Mouse (Mus musculus): ENCODE results near the gene Spata31d1b. TPM values are rescaled to one million over a fixed set of nuclear protein-coding genes. Genes with fewer than 3 reads are reported as not detected.

The Spata31d1b gene
- total and polyA plus RNA-seq, 2 experiments from 2014 or later = 0.27 TPM; not detected in 1

DNA sequence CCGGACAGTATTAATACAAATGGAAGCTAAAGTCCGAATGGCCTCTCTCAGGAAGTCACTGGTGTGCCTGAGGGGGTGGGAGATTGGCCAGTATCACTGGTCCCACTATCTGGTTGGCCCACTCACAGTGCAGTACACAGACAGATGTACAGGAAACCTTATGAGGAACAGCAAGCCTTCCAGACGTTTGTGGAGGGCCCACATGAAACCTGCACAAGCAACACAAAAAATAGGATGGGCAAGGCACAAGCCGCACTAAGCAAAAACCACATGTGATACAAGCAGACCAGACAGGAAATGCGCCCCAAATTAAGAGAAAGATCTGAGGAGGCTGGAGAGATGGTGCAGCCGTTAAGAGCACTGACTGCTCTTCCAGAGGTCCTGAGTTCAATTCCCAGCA, 39.8 kb upstream of the Spata31d1b start:
- no peaks in the 10 kb centered on the region for H3K4me1 ChIP-seq (ENCODE audit: insufficient read depth, low read length)
- ATAC-seq (ENCODE audit: low FRiP score) (no peak), DNase-seq (ENCODE audit: low spot score) (no peak)
- 69% methylated on average over 6 of the region's 6 CpGs for WGBS
- no peak overlapping the region for H3K4me3 ChIP-seq (ENCODE audit: low read depth, low read length)
- no peaks in the 10 kb centered on the region for H3K9me3 ChIP-seq (ENCODE audit: low read length)
- no peak overlapping the region for H3K27ac ChIP-seq (ENCODE audit: low read depth, low read length)
- H3K36me3 ChIP-seq (ENCODE audit: insufficient read depth, low read length) = no peaks in the 10 kb centered on the region
- H3K27me3 ChIP-seq (ENCODE audit: insufficient read depth, low read length) = no peaks in the 10 kb centered on the region
- TF ChIP-seq CTCF (IDR thresholded peaks at IDR 0.05) = no peak
- no peak overlapping the region for H3K4me2 ChIP-seq (ENCODE audit: low read depth, low read length, poor library complexity, severe bottlenecking)
- no peak overlapping the region for H3K9ac ChIP-seq (replicated peaks; ENCODE audit: low read length, poor library complexity, severe bottlenecking)

DNA sequence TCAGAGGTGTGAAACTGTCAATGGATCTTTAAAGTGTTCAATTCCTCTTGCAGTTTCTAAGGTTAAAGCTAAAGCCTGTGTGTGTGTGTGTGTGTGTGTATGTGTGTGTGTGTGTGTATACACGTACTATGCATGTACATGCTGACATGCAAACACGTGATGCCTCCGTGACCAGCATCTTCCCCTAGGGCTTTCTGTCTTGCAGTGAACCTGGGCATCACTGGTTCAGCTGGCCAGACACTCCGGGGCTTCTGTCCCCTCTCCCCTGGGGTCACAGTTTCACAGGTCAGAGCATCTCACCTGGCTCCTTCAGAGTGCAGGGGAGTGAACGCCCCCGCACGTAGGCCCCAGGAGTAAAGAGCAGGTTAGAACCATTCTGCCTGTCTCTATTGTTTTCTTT, 38.5 kb upstream of the Spata31d1b start:
- Histone ChIP-seq H3K27ac (ENCODE audit: low read depth, low read length) (no peak overlapping the region), H3K27me3 (ENCODE audit: insufficient read depth, low read length) (no peaks in the 10 kb centered on the region), H3K9ac (replicated peaks; ENCODE audit: low read length, poor library complexity, severe bottlenecking) (no peak overlapping the region), H3K9me3 (ENCODE audit: low read length) (no peaks in the 10 kb centered on the region), H3K4me3 (ENCODE audit: low read depth, low read length) (no peak overlapping the region), H3K4me1 (ENCODE audit: insufficient read depth, low read length) (no peaks in the 10 kb centered on the region), H3K4me2 (ENCODE audit: low read depth, low read length, poor library complexity, severe bottlenecking) (peak overlapping the region; percentile 28; the same call in 1 of the 2 replicates), H3K36me3 (ENCODE audit: insufficient read depth, low read length) (no peaks in the 10 kb centered on the region)
- WGBS = 27% methylated on average over 7 of the region's 7 CpGs
- no peak for ATAC-seq (ENCODE audit: low FRiP score)
- no peak for TF ChIP-seq CTCF (IDR thresholded peaks at IDR 0.05)
- no peak for DNase-seq (ENCODE audit: low spot score)

DNA sequence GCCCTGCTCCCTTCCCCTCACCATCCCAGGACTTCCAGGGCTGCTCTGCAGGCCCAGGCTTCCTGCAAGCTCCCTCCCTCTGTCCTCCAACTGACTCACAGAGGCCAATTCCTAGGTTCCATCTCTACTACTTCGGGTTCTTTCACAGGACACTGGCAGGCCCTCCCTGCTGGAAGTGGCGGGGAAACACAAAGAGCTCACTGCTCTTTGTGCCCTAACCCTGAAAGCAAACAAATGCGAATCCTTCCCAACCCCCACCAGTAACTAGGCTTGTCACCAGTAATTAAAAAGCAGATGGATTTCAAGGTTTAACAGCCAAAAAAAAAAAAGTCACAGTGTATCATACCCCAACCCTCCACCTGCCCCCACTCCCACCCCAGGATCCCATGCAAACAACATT, 37.9 kb upstream of the Spata31d1b start:
- no peak overlapping the region; the same call in 1 of the 2 replicates for H3K4me3 ChIP-seq (ENCODE audit: low read depth, low read length)
- H3K4me2 ChIP-seq (ENCODE audit: low read depth, low read length, poor library complexity, severe bottlenecking) = peak overlapping the region; percentile 73
- 13% methylated on average over 3 of the region's 3 CpGs for WGBS
- no peak overlapping the region for H3K27ac ChIP-seq (ENCODE audit: low read depth, low read length)
- no peak for TF ChIP-seq CTCF (IDR thresholded peaks at IDR 0.05)
- no peaks in the 10 kb centered on the region for H3K4me1 ChIP-seq (ENCODE audit: insufficient read depth, low read length)
- no peak for DNase-seq (ENCODE audit: low spot score)
- H3K9me3 ChIP-seq (ENCODE audit: low read length) = no peaks in the 10 kb centered on the region
- H3K9ac ChIP-seq (replicated peaks; ENCODE audit: low read length, poor library complexity, severe bottlenecking) = no peak overlapping the region
- H3K27me3 ChIP-seq (ENCODE audit: insufficient read depth, low read length) = no peaks in the 10 kb centered on the region
- ATAC-seq (ENCODE audit: low FRiP score) = no peak
- H3K36me3 ChIP-seq (ENCODE audit: insufficient read depth, low read length) = no peaks in the 10 kb centered on the region

DNA sequence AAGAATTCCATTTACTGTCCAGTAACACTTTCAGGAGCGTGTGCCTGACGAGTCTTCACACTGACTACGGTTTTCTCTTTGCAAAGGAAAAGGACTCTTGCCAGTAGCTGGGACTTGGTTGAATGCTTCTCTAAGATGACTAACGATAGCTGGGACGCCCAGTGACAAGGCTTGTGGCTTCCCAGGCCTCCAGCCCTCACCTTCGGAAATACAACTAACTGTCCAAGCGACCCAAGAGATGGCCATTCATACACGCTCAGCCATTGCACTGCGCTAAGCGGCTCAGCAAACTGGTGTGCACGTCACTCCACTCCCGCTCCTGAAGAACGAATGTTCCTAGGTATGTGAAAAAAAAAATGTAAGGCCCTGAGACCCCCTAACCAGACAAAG, 37.3 kb upstream of the Spata31d1b start:
- Histone ChIP-seq H3K9me3 (ENCODE audit: low read length) (no peaks in the 10 kb centered on the region), H3K36me3 (ENCODE audit: insufficient read depth, low read length) (no peaks in the 10 kb centered on the region), H3K27me3 (ENCODE audit: insufficient read depth, low read length) (no peaks in the 10 kb centered on the region), H3K9ac (replicated peaks; ENCODE audit: low read length, poor library complexity, severe bottlenecking) (peak overlapping the region; percentile 71), H3K4me2 (ENCODE audit: low read depth, low read length, poor library complexity, severe bottlenecking) (peak overlapping the region; percentile 73), H3K27ac (ENCODE audit: low read depth, low read length) (0 out of 2 replicates have a peak overlapping the region, but pooled peaks have one; percentile 62), H3K4me3 (ENCODE audit: low read depth, low read length) (peak overlapping the region; percentile 82), H3K4me1 (ENCODE audit: insufficient read depth, low read length) (no peaks in the 10 kb centered on the region)
- WGBS = under 1% methylated on average over 13 of the region's 13 CpGs
- ATAC-seq (ENCODE audit: low FRiP score) = no peak
- TF ChIP-seq CTCF (IDR thresholded peaks at IDR 0.05) = no peak
- no peak for DNase-seq (ENCODE audit: low spot score)

DNA sequence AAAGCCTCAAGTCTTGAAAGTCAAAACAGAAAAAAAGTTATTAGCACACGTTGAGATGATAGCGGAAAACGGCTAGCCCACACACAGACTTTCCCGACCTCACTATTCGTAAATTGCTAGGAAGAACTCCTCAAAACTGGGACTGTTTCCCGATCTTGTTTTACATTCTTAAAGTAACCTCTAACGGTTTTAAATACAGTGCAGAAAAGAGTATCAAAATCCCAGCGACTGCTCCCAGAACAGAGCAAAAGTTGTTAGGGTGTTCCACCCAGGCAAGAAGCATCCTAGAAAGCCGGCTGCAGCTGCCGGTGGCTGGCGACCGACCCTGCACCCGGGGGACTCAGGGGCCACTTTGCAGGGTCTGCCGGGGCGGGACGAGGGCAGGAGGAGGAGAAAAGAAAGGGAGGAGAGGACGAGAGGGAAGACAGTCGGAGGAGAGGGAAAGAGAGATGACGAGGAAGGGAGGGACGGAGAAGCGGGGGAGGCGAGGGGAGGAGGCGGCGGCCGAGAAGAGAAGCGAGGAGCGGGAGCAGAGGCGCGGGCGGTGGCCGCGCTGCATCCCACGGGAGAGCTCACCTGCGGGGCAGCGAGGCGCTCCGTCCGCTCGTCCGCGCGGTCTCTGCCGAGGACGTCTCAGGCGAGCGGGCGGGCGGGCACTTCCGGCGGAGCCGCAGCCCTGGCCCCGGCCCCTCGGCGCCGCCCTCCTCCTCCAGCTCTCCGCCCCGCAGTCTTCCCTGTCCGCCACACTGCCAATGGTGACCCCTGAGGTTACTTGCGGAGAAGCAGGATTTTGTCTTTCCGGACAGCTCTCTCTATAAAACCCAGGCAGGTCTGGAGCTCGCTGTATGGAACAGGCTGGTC, 36.7 kb upstream of the Spata31d1b start, which contains the start of gene Golm1:
Gene Golm1, minus strand, starts transcription at position 661 of the 861 bp plus-strand sequence.
- H3K9ac ChIP-seq (replicated peaks; ENCODE audit: low read length, poor library complexity, severe bottlenecking) = peak within 1 kb of the TSS; percentile 71
- peak within 1 kb of the TSS; percentile 62 for H3K27ac ChIP-seq (ENCODE audit: low read depth, low read length)
- no peaks in the 10 kb centered on the region for H3K4me1 ChIP-seq (ENCODE audit: insufficient read depth, low read length)
- DNase-seq (ENCODE audit: low spot score) (peak; percentile 49), ATAC-seq (ENCODE audit: low FRiP score) (peak; percentile 72)
- H3K36me3 ChIP-seq (ENCODE audit: insufficient read depth, low read length) = no peaks in the 10 kb centered on the region
- H3K9me3 ChIP-seq (ENCODE audit: low read length) = no peaks in the 10 kb centered on the region
- H3K4me2 ChIP-seq (ENCODE audit: low read depth, low read length, poor library complexity, severe bottlenecking) = peak within 1 kb of the TSS; percentile 73
- H3K4me3 ChIP-seq (ENCODE audit: low read depth, low read length) = peak within 1 kb of the TSS; percentile 82
- H3K27me3 ChIP-seq (ENCODE audit: insufficient read depth, low read length) = no peaks in the 10 kb centered on the region
- TF ChIP-seq CTCF (IDR thresholded peaks at IDR 0.05) = no peak
- WGBS = under 1% methylated on average over 45 of the region's 61 CpGs

All from midbrain, postnatal 0 days (tissue).